Comparison of ENCODE assay signal across 8 mouse cellular contexts in the genomic region with DNA sequence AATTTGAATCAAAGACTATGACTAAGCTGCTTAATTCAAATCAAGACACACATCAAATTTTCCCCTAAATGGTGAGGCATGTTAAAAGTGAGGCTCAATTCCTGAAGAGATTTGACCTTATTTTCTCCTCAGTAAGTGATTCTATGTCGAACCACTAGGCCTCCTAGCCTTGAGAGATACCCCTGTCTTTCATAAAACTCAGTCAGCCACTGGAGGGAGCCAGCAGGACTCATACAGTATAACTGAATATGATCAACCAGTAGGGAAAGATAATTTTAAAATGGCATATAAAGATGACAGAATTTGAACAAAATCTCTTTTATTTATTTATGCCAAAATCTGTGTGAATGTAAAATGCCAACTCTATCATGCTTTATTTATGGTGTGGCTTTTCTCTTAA.
DNase-seq lines count a peak whose midpoint lies in the region; ATAC-seq and TF ChIP-seq lines count a peak whose summit lies in the region.

No protein-coding gene starts in this region.

- H3K36me3 ChIP-seq in heart, embryonic 12.5 days: no peaks in the 10 kb centered on the region
- no peaks in the 10 kb centered on the region for H3K36me3 ChIP-seq in lung, postnatal 0 days (ENCODE audit: insufficient read depth, low read length)
- H3K36me3 ChIP-seq in thymus, adult 2 months (ENCODE audit: control insufficient read depth, insufficient read depth, low read length): no peaks in the 10 kb centered on the region

- WGBS in heart, embryonic 12.5 days: 59% methylated on average over 1 of the region's 1 CpGs
- WGBS in lung, postnatal 0 days: 62% methylated on average over 1 of the region's 1 CpGs
- WGBS in thymus, adult 2 months: 37% methylated on average over 1 of the region's 1 CpGs

- peak; percentile 61 for TF ChIP-seq CTCF in lung, postnatal 0 days (IDR thresholded peaks at IDR 0.05)
- TF ChIP-seq CTCF in thymus, adult 2 months (IDR thresholded peaks at IDR 0.05; ENCODE audit: borderline replicate concordance, control insufficient read depth, extremely low read depth, insufficient read depth, low read length, poor library complexity): no peak

- no peak overlapping the region for H3K4me2 ChIP-seq in heart, embryonic 12.5 days
- no peak overlapping the region for H3K4me2 ChIP-seq in lung, postnatal 0 days (replicated peaks; ENCODE audit: low read depth, low read length)

- no peak for TF ChIP-seq EP300 in lung, postnatal 0 days (IDR thresholded peaks at IDR 0.05)

- intact Hi-C loops in heart, postnatal 14 days (cut with DNase I): loop anchor here (10.0 kb wide), 1 partner anchor 737 kb away; no protein-coding TSS in a partner anchor

- peak; percentile 19 to 55 for DNase-seq in heart, postnatal 14 days
- peak; percentile 21 for DNase-seq in 416B (ENCODE audit: low read depth)
- DNase-seq in adrenal gland, adult 2 months: peak; percentile 41
- peak; percentile 43 for DNase-seq in lung, postnatal 0 days (ENCODE audit: low spot score)
- peak; percentile 60 for DNase-seq in thymus, adult 2 months
- DNase-seq in spleen, adult 12 weeks (ENCODE audit: low spot score): no peak

- no peak overlapping the region for H3K4me3 ChIP-seq in heart, embryonic 12.5 days
- H3K4me3 ChIP-seq in lung, postnatal 0 days (ENCODE audit: low read depth, low read length): no peak overlapping the region
- no peak overlapping the region for H3K4me3 ChIP-seq in thymus, adult 2 months (ENCODE audit: control insufficient read depth, insufficient read depth, low read length)

- 0 out of 2 replicates have a peak, but pooled peaks cover 1% of the 10 kb centered on the region for H3K9me3 ChIP-seq in heart, embryonic 12.5 days (replicated peaks)
- H3K9me3 ChIP-seq in lung, postnatal 0 days (ENCODE audit: low read length): no peaks in the 10 kb centered on the region

- TF ChIP-seq POLR2A in thymus, adult 2 months (IDR thresholded peaks at IDR 0.05; ENCODE audit: control insufficient read depth, extremely low read depth, insufficient read depth, low read length, poor library complexity): no peak

- peaks cover 10% of the 10 kb centered on the region for H3K4me1 ChIP-seq in heart, embryonic 12.5 days (replicated peaks)
- no peaks in the 10 kb centered on the region for H3K4me1 ChIP-seq in lung, postnatal 0 days (ENCODE audit: insufficient read depth, low read depth, low read length)
- peaks cover 3% of the 10 kb centered on the region for H3K4me1 ChIP-seq in thymus, adult 2 months (replicated peaks; ENCODE audit: control insufficient read depth, insufficient read depth, low read length)

- no peak overlapping the region for H3K9ac ChIP-seq in heart, embryonic 12.5 days
- no peak overlapping the region for H3K9ac ChIP-seq in lung, postnatal 0 days (replicated peaks; ENCODE audit: low read depth)

- no peaks in the 10 kb centered on the region for H3K27me3 ChIP-seq in heart, embryonic 12.5 days (replicated peaks)
- no peaks in the 10 kb centered on the region for H3K27me3 ChIP-seq in lung, postnatal 0 days (replicated peaks; ENCODE audit: insufficient read depth, low read length)
- no peaks in the 10 kb centered on the region for H3K27me3 ChIP-seq in thymus, adult 2 months (ENCODE audit: control insufficient read depth, insufficient read depth, low read length)

- H3K27ac ChIP-seq in heart, embryonic 12.5 days (ENCODE audit: poor library complexity, severe bottlenecking): no peak overlapping the region
- H3K27ac ChIP-seq in lung, postnatal 0 days (ENCODE audit: low read length): no peak overlapping the region
- H3K27ac ChIP-seq in thymus, adult 2 months (ENCODE audit: control insufficient read depth, insufficient read depth, low read length): no peak overlapping the region

- no peak for ATAC-seq in heart, embryonic 12.5 days (ENCODE audit: insufficient number of reproducible peaks, low FRiP score)
- peak; percentile 73 for ATAC-seq in granulocyte monocyte progenitor cell, adult 5-6 weeks (replicated peaks; ENCODE audit: poor library complexity, severe bottlenecking)
- ATAC-seq in lung, postnatal 0 days: no peak
